Mouse (Mus musculus): ENCODE data around the gene Strn4.

Gene Strn4

GRCm38 (mm10) chr7:16880615-16881014 lies 64.9 kb downstream of the Strn4 start:
- no peak for DNase-seq

DNA sequence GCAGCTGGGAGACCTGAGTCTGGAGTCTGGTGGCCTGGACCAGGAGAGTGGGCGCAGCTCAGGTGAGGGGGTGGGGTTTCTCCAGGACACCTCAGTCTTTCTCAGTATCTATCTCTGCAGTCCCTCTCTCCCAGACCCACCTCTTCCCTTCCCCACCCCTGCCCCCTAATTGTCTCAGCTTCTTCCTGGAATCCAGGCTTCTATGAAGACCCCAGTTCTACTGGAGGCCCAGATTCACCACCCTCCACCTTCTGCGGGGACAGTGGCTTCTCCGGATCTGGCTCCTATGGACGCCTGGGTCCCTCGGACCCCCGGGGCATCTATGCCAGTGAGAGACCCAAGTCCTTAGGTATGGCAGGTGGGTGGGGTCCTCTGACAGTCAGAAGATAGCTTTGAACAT lies 67.5 kb downstream of the Strn4 start:
- no peak for DNase-seq

DNA sequence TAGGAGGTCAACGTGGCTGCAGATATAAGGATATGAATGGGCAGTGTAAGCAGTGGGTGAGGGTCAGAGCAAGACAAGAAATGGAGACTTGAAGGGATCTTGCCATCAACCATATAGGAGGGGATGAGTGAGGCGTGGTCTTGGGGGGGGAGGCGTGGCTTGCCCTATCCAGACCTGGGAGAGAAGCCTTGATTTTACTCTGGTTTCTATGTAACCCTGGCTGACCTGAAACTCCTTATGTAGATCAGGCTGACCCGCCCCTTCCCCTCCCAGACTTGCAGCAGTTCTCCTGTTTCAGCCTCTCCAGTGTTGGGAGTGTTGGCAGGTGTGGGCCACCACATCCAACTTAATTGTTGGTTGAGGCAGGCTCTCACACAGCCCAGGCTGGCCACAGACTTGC lies 68.6 kb downstream of the Strn4 start:
- no peak for DNase-seq

DNA sequence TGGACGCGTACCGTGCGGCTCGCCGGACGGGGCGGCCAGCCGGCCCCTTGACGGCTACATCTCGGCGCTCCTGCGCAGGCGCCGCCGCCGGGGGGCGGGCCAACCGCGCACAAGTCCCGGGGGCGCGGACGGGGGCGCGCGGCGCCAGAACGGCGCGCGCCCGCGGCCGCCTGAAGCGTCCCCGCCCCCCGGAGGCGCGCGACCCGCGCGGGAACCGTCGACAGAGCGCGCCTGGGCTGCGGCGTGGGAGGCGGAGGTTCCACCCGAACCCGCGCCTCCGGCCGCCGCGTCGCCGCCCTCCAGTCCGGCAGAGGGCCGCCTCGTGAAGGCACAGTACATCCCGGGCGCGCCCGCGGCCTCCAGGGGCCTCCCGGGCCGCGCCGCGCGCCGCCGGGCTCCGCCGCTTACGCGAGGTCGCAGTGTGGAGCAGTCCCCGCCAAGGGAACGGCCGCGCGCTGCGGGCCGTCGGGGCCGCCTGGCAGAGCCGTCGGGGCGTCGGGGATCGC lies 69.6 kb downstream of the Strn4 start:
- DNase-seq: no peak

- DNase-seq: no peak
Measured at GRCm38 (mm10) chr7:16885905-16886304, 70.2 kb downstream of the Strn4 start.
